Comparison of ENCODE assay signal across 19 mouse cellular contexts in genomic region chr3:130942947-130943630, GRCm38 (mm10).
DNase-seq lines count a peak whose midpoint lies in the region; ATAC-seq and TF ChIP-seq lines count a peak whose summit lies in the region.
"Had no signal": no experiment of that assay in that cellular context is flagged by ENCODE, and none has a peak within 500 bp of the region (broad histone marks: within the 10 kb centered on the region; RNA-seq: fewer than 3 reads in every experiment).

No protein-coding gene starts in this region.

- no peak for TF ChIP-seq POLR2A in small intestine, adult 2 months (IDR thresholded peaks at IDR 0.05; ENCODE audit: low read depth, low read length)

- no peaks in the 10 kb centered on the region for H3K27me3 ChIP-seq in kidney, postnatal 0 days (ENCODE audit: insufficient read depth, low read length)
- no peaks in the 10 kb centered on the region for H3K27me3 ChIP-seq in intestine, embryonic 16.5 days (replicated peaks; ENCODE audit: control insufficient read depth, insufficient read depth, low read length)
- H3K27me3 ChIP-seq in small intestine, adult 2 months (ENCODE audit: control insufficient read depth, insufficient read depth, low read length) = no peaks in the 10 kb centered on the region
- no peaks in the 10 kb centered on the region for H3K27me3 ChIP-seq in midbrain, embryonic 14.5 days (ENCODE audit: control insufficient read depth, insufficient read depth, low read length)
- H3K27me3 ChIP-seq: Patski had no signal

- peak; percentile 58 for DNase-seq in kidney, postnatal 0 days (ENCODE audit: low spot score)
- DNase-seq in kidney, adult 8-10 months = no peak
- peak; percentile 66 for DNase-seq in adipocyte (ENCODE audit: low spot score)
- no peak for DNase-seq in midbrain, embryonic 14.5 days
- DNase-seq in kidney, postnatal 36 days = no peak
- no peak for DNase-seq in gastrocnemius, postnatal 25 days
- DNase-seq: adrenal gland, postnatal 36 days; cerebellum, postnatal 14 days; embryo, embryonic 11 days; gastrocnemius, adult 2 months; heart, adult 18-20 months; kidney, postnatal 10 days; thymus, adult 18-20 months had no signal

- H3K9ac ChIP-seq in kidney, postnatal 0 days (ENCODE audit: low read depth, low read length) = no peak overlapping the region
- H3K9ac ChIP-seq in intestine, embryonic 16.5 days (ENCODE audit: low read depth, low read length) = no peak overlapping the region
- H3K9ac ChIP-seq in midbrain, embryonic 14.5 days (replicated peaks; ENCODE audit: low read length) = no peak overlapping the region

- TF ChIP-seq CTCF in kidney, postnatal 0 days (IDR thresholded peaks at IDR 0.05; ENCODE audit: low read depth) = no peak
- TF ChIP-seq CTCF in small intestine, adult 2 months (IDR thresholded peaks at IDR 0.05; ENCODE audit: extremely low read depth, insufficient read length, insufficient replicate concordance, low read depth, low read length) = no peak

- H3K36me3 ChIP-seq in kidney, postnatal 0 days (ENCODE audit: insufficient read depth, low read length) = no peaks in the 10 kb centered on the region
- H3K36me3 ChIP-seq in intestine, embryonic 16.5 days (ENCODE audit: control insufficient read depth, insufficient read depth, low read length) = no peaks in the 10 kb centered on the region
- no peaks in the 10 kb centered on the region for H3K36me3 ChIP-seq in small intestine, adult 2 months (ENCODE audit: control insufficient read depth, insufficient read depth, low read length)
- no peaks in the 10 kb centered on the region for H3K36me3 ChIP-seq in midbrain, embryonic 14.5 days (ENCODE audit: control insufficient read depth, insufficient read depth, low read length)

- H3K4me1 ChIP-seq in kidney, postnatal 0 days (replicated peaks; ENCODE audit: insufficient read depth, low read length) = no peaks in the 10 kb centered on the region
- H3K4me1 ChIP-seq in intestine, embryonic 16.5 days (ENCODE audit: control insufficient read depth, insufficient read depth, low read length) = peaks cover 7% of the 10 kb centered on the region; the same call in 1 of the 2 replicates
- H3K4me1 ChIP-seq in small intestine, adult 2 months (ENCODE audit: control insufficient read depth, insufficient read depth, insufficient read length, low read length) = peaks cover 7% of the 10 kb centered on the region
- peaks cover 33% of the 10 kb centered on the region for H3K4me1 ChIP-seq in midbrain, embryonic 14.5 days (ENCODE audit: control insufficient read depth, insufficient read depth, low read length)

- no peaks in the 10 kb centered on the region for H3K9me3 ChIP-seq in kidney, postnatal 0 days (replicated peaks; ENCODE audit: low read length)
- no peaks in the 10 kb centered on the region for H3K9me3 ChIP-seq in intestine, embryonic 16.5 days (ENCODE audit: control insufficient read depth, low read length)
- no peaks in the 10 kb centered on the region for H3K9me3 ChIP-seq in midbrain, embryonic 14.5 days (ENCODE audit: control insufficient read depth, low read length)

- no peak overlapping the region for H3K4me2 ChIP-seq in kidney, postnatal 0 days (ENCODE audit: low read length)
- 0 out of 2 replicates have a peak overlapping the region, but pooled peaks have one; percentile 15 for H3K4me2 ChIP-seq in intestine, embryonic 16.5 days (ENCODE audit: low read depth, low read length)
- no peak overlapping the region for H3K4me2 ChIP-seq in midbrain, embryonic 14.5 days (ENCODE audit: low read length)
- H3K4me2 ChIP-seq: midbrain, embryonic 11.5 days had no signal

- H3K4me3 ChIP-seq in kidney, postnatal 0 days (replicated peaks; ENCODE audit: low read depth, low read length) = no peak overlapping the region
- H3K4me3 ChIP-seq in intestine, embryonic 16.5 days (ENCODE audit: low read length) = no peak overlapping the region; the same call in 1 of the 2 replicates
- H3K4me3 ChIP-seq in small intestine, adult 2 months (ENCODE audit: low read depth, low read length) = no peak overlapping the region
- no peak overlapping the region for H3K4me3 ChIP-seq in midbrain, embryonic 14.5 days (replicated peaks; ENCODE audit: low read depth, low read length)
- H3K4me3 ChIP-seq: gastrocnemius, adult 2 months had no signal

- H3K27ac ChIP-seq in kidney, postnatal 0 days = peak overlapping the region; percentile 44; the same call in 1 of the 2 replicates
- 0 out of 2 replicates have a peak overlapping the region, but pooled peaks have one; percentile 7 for H3K27ac ChIP-seq in intestine, embryonic 16.5 days (ENCODE audit: low read length)
- peak overlapping the region; percentile 46 for H3K27ac ChIP-seq in small intestine, adult 2 months (ENCODE audit: insufficient read depth, low read depth, low read length)
- H3K27ac ChIP-seq in midbrain, embryonic 14.5 days (replicated peaks; ENCODE audit: low read depth, low read length) = no peak overlapping the region
- H3K27ac ChIP-seq: gastrocnemius, adult 2 months; macrophage had no signal

- WGBS in kidney, postnatal 0 days = 59% methylated on average over 8 of the region's 8 CpGs
- WGBS in intestine, embryonic 16.5 days = 31% methylated on average over 8 of the region's 8 CpGs
- 16% methylated on average over 8 of the region's 8 CpGs for WGBS in small intestine, adult 2 months
- 83% methylated on average over 8 of the region's 8 CpGs for WGBS in midbrain, embryonic 14.5 days

- ATAC-seq in kidney, postnatal 0 days (replicated peaks; ENCODE audit: low FRiP score, low read depth) = no peak
- peak; percentile 78 for ATAC-seq in intestine, embryonic 16.5 days
- ATAC-seq in midbrain, embryonic 14.5 days (ENCODE audit: low FRiP score, low TSS enrichment) = no peak
- ATAC-seq: activated CD4-positive, CD25-positive, alpha-beta regulatory T cell, adult 4 months; Patski had no signal

Comparison
In these comparisons a context has a peak if more than half of its experiments do, and no peak if none do; other contexts are left out.
1. DNase-seq: peak in kidney, postnatal 0 days (single experiment) and adipocyte (single experiment); none in kidney, adult 8-10 months (0 of 2), midbrain, embryonic 14.5 days (single experiment), kidney, postnatal 36 days (0 of 2) and gastrocnemius, postnatal 25 days (single experiment).